Mouse (Mus musculus) cortical plate, adult 2 months (tissue): ENCODE data around the gene Wdr41. TPM values are rescaled to one million over a fixed set of nuclear protein-coding genes. Genes with fewer than 3 reads are reported as not detected.
A peak's percentile ranks its signal among the peaks of the same experiment; 100 is the strongest.

Experiments
- H3K27ac ChIP-seq: fragments of 200-500 bp; 2 replicates; pipeline ENCODE4 v1.5.1; 2012; ENCODE audit warnings: low read length, control low read depth, inconsistent platforms; ENCODE audit not compliant: insufficient read depth
- H3K4me1 ChIP-seq: fragments of 200-500 bp; 2 replicates; pipeline ENCODE4 v1.6.1; 2011; ENCODE audit warnings: low read length; ENCODE audit not compliant: control insufficient read depth, insufficient read depth
- H3K4me3 ChIP-seq: fragments of 200-500 bp; 2 replicates; pipeline ENCODE4 v1.5.1; 2011; ENCODE audit warnings: mild to moderate bottlenecking, low read length, control low read depth; ENCODE audit not compliant: insufficient read depth
- CTCF ChIP-seq: fragments of 200-500 bp; IDR thresholded peaks from 2 replicates; pipeline ENCODE4 v1.5.1; 2011; ENCODE audit warnings: mild to moderate bottlenecking, control low read depth, low read length; ENCODE audit not compliant: insufficient read depth; ENCODE audit errors: extremely low read depth
- POLR2A ChIP-seq: fragments of 200-500 bp; IDR thresholded peaks from 2 replicates; pipeline ENCODE4 v1.6.1; 2011; ENCODE audit warnings: mild to moderate bottlenecking, low read length, control low read depth; ENCODE audit not compliant: insufficient read depth; ENCODE audit errors: extremely low read depth
- polyA plus RNA-seq: library from polyadenylated mRNA; depleted of rRNA; stranded (reverse); fragments of >200 nt; gene quantifications from 2 replicates; pipeline ENCODE4 v1.2.3, GENCODE M21; 2012; rRNA removed

Gene Wdr41
- polyA plus RNA-seq, 1 experiment = 24.8 TPM

DNA sequence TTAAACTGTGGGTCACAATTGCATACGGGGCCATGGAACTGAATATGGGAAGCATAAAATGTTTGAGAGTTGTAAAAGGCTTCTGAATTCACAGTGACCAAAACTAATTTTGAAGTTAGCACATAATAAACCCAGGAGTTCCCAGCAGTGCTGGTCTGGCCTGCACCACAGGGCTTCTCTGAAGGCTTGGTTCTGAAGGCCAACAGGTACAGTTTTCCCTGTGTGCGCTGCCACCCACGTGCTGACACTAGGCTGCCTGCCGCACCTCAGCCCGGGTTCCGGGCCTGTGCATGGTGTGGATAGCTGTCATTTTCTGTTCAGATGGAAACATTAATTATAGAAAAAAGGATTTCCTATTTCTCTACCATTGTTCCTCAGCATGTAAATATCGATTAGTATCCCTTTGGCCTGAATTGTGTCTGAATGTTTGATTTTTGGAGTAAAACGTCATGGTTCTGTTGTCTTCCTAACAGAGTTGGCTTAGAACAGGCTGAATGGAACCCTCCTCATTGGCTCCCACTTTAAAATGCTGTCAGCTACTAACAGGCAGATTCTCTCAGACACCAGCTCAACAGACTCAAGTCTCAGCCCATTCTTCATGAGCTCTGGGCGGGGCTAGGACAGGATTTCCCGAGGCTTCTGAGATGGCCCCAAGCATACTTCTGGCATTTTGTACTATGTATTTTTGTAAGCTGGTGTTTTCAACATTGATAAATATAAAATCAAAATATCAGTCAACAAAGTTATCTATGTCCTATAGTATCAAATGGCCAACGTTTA, 80.5 kb downstream of the Wdr41 start:
- H3K4me3 ChIP-seq = no peak overlapping the region
- no peak overlapping the region for H3K27ac ChIP-seq
- TF ChIP-seq CTCF = no peak
- TF ChIP-seq POLR2A = no peak
- H3K4me1 ChIP-seq = no peaks in the 10 kb centered on the region

DNA sequence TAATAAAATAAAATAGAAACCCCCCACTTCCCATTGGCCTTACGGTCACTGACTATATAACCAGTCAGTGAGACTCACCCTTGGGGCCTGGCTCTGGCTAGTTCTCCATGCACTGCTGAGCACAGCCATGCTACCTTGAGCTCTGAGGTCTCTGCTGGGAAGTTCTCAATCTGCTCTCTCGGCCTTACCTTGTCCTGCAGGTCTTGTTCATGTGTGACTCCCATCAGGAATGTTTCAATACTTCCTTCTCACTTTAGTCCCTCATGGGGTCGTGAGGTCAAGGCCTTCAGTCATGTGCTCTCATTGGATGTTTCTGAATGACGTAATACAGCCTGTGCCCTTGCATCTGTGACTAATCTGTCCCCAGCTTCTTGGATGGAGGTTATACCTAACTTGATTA, 82.7 kb downstream of the Wdr41 start:
- H3K4me3 ChIP-seq = no peak overlapping the region
- no peak for TF ChIP-seq CTCF
- no peak for TF ChIP-seq POLR2A
- H3K4me1 ChIP-seq = no peaks in the 10 kb centered on the region
- no peak overlapping the region for H3K27ac ChIP-seq

DNA sequence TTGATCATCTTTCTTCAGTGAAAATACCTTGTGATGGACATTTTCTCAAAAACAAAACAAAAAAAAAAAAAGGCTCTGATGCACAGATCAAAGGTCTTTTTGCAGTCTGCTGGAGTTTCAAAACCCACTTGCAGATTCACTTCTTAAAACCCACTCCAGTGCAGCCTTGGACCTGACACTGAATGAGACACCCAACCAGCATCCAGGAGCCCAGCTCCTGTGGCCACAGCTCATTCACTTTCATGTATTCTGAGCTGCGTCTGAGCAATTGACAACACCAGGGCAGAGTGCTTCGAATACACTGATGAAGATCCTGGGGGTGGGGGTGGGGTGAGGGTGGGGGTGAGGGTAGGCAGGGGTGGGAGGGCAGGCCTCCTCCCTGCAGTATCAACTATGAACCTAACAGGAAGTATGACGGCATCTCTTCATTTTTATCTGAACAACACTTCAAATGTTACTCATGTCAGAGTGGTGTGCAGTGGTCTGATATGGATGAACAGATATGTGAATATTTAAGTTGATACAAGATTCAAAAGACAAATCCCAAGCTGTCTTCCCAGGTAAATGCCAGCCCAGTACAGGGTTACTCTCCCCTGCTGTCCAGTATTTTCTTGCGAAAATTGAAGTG, 87.4 kb downstream of the Wdr41 start:
- H3K27ac ChIP-seq = no peak overlapping the region
- H3K4me1 ChIP-seq = no peaks in the 10 kb centered on the region
- no peak for TF ChIP-seq CTCF
- no peak overlapping the region for H3K4me3 ChIP-seq

DNA sequence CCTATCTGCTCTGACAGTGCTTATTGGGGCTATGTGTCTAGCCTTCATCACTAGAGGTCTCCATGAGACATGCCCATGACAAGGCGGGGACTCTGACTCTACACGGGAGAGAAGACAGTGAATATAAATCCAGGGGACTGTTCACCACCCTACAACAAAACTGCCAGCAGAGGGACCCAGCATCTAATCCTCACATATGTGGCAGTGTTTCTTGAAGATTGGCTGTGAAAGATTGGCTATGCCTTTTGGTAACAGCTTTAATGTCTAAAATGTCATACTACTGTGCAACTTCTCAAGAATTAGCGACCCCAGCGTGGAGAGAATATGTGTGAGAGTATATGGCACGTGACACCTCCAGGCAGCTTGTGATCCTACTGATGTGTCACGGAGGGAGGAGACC, 91.7 kb downstream of the Wdr41 start:
- H3K4me1 ChIP-seq = no peaks in the 10 kb centered on the region
- no peak overlapping the region for H3K4me3 ChIP-seq
- TF ChIP-seq CTCF (peak; percentile 40; the same call in 1 of the 2 replicates), POLR2A (no peak)
- no peak overlapping the region for H3K27ac ChIP-seq

DNA sequence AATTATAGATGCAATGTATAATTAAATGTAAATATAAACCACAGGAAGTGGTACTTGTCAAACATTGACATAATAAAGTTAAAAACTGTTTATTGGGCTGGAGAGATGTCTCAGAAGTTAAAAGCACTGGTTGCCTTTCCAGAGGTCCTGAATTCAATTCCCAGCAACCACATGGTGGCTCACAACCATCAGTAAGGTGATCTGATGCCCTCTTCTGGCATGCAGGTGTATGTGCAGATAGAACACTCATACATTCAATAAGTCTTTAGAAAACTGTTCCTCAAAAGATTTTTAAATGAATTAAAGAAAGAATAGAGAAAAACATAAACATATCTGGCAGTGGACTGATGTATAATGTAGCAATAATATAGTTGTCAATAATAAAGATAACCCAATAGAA, 94.1 kb downstream of the Wdr41 start:
- TF ChIP-seq POLR2A = no peak
- no peak for TF ChIP-seq CTCF
- Histone ChIP-seq H3K4me1 (no peaks in the 10 kb centered on the region), H3K4me3 (no peak overlapping the region), H3K27ac (no peak overlapping the region)

Other genes with a start within 250 kb of the Wdr41 start
- gene Tbca, start 187.4 kb upstream of the Wdr41 start, polyA plus RNA-seq = 209 and 223 TPM in 2 replicates
- 0.04 and 0.06 TPM in 2 replicates for gene Otp, start 100.7 kb upstream of the Wdr41 start, polyA plus RNA-seq